Mouse (Mus musculus) kidney, adult 2 months (tissue): ENCODE measurements at regions not wholly inside any gene's neighbourhood (a gene's known extent, or its start where the extent isn't known, plus 50 kb on each side); places are given as distances from the start of the nearest gene placed in this dataset.

ENCODE experiments used
- CTCF ChIP-seq: fragments of 200-500 bp; conservative IDR thresholded peaks from 2 replicates; pipeline ENCODE4 v1.5.1; 2011; ENCODE audit warnings: low read depth, mild to moderate bottlenecking, control low read depth, low read length, moderate library complexity, mixed read lengths; ENCODE audit not compliant: insufficient read depth, insufficient read length
- POLR2A ChIP-seq: fragments of 200-500 bp; IDR thresholded peaks from one replicate; pipeline ENCODE4 v1.6.1; 2011; ENCODE audit warnings: low read depth, low read length, control low read depth

DNA sequence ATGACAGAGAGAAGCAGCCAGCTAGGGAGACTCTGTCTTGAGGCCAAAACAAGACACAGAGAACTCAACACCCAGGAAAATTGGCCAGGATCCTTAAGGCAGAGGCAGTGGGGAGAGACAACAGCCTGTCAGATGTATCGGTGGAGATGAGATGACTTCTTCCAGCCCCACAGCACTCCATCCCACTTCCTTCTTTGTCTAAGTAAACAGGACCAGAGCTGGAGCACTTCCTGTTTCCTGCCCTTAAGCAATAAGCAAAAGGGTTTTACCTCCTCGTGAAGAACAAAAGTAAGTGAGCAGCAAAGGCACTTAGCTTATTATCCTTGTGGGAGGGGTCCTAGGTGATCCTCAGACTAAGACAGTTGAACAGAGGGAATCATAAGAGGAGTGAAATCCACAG, 212.0 kb upstream of the Nr4a3 start:
- no peak for TF ChIP-seq POLR2A
- no peak for TF ChIP-seq CTCF
